Mouse (Mus musculus) olfactory bulb, adult 2 months (tissue): ENCODE measurements around the gene Gpr135.

Experiments
- CTCF ChIP-seq: fragments of 200-500 bp; IDR thresholded peaks from 2 replicates; pipeline ENCODE4 v1.5.1; 2012; ENCODE audit warnings: low read depth, mild to moderate bottlenecking, low read length, moderate library complexity; ENCODE audit not compliant: insufficient read depth
- POLR2A ChIP-seq: fragments of 200-500 bp; IDR thresholded peaks from 2 replicates; pipeline ENCODE4 v1.6.1; 2012; ENCODE audit warnings: mild to moderate bottlenecking, low read depth, low read length, moderate library complexity; ENCODE audit not compliant: insufficient read depth

- no peak for TF ChIP-seq CTCF
- TF ChIP-seq POLR2A = no peak
Observed at GRCm38 (mm10) chr12:72084261-72085023, 13.5 kb upstream of the Gpr135 start.
